Mouse (Mus musculus): ENCODE results near the gene Phospho2.

- TF ChIP-seq POLR2A (IDR thresholded peaks at IDR 0.05; ENCODE audit: borderline replicate concordance, low read depth, low read length) (no peak), CTCF (IDR thresholded peaks at IDR 0.05; ENCODE audit: low read depth, low read length) (no peak)
These were observed 24.7 kb upstream of the Phospho2 start for GRCm38 (mm10) chr2:69764716-69765115.
